Mouse (Mus musculus) ES-E14 (cell line): ENCODE data around the gene Vmn1r218. TPM values are rescaled to one million over a fixed set of nuclear protein-coding genes. Genes with fewer than 3 reads are reported as not detected.
"Not testable (repeated sequence)": the region's sequence is repeated elsewhere in the genome, so short reads cannot be mapped to it uniquely, and the experiment has no call there.

Source experiments
- DNase-seq: peaks from one replicate; pipeline ENCODE4 v3.0.0-alpha.2; 2013; ENCODE audit warnings: low read depth, low spot score
- H3K27ac ChIP-seq: 2 replicates; pipeline ENCODE4 v1.5.1; 2012; ENCODE audit warnings: low read depth, mild to moderate bottlenecking, low read length, moderate library complexity, mixed read lengths; ENCODE audit not compliant: poor library complexity, insufficient read depth, severe bottlenecking
- H3K36me3 ChIP-seq: 2 replicates; pipeline ENCODE4 v1.6.1; 2012; ENCODE audit warnings: mild to moderate bottlenecking, low read length, moderate library complexity, mixed read lengths; ENCODE audit not compliant: control insufficient read depth, poor library complexity, insufficient read depth, severe bottlenecking
- H3K4me1 ChIP-seq, 2 experiments: fragments of 150-350 bp in 1 of 2; sonication (generic) in 1 of 2; 2 replicates each; pipeline ENCODE4 v1.6.1; 2012; ENCODE audit warnings: low read length in 2 of 2, mild to moderate bottlenecking in 1 of 2, mixed read lengths in 1 of 2; ENCODE audit not compliant: control insufficient read depth in 2 of 2, insufficient read depth in 2 of 2, poor library complexity in 1 of 2
- H3K4me3 ChIP-seq, 2 experiments: fragments of 150-350 bp in 1 of 2; sonication (generic) in 1 of 2; 2 replicates each; pipeline ENCODE4 v1.5.1; 2012; ENCODE audit warnings: low read length in 2 of 2, low read depth in 1 of 2, mild to moderate bottlenecking in 1 of 2, mixed read lengths in 1 of 2; ENCODE audit not compliant: insufficient read depth in 1 of 2, poor library complexity in 1 of 2, severe bottlenecking in 1 of 2
- H3K9ac ChIP-seq: 2 replicates; pipeline ENCODE4 v1.6.1; 2012; ENCODE audit warnings: low read depth, mild to moderate bottlenecking, low read length, mixed read lengths; ENCODE audit not compliant: poor library complexity, insufficient read depth, severe bottlenecking
- H3K9me3 ChIP-seq: fragments of 150-350 bp; sonication (generic); 2 replicates; pipeline ENCODE4 v1.6.1; 2012; ENCODE audit warnings: low read depth, mild to moderate bottlenecking, low read length; ENCODE audit not compliant: control insufficient read depth, insufficient read depth
- CHD2 ChIP-seq: IDR thresholded peaks from 2 replicates; pipeline ENCODE4 v1.6.1; 2014; ENCODE audit warnings: mild to moderate bottlenecking, low read depth, low read length, inconsistent platforms
- HCFC1 ChIP-seq: IDR thresholded peaks from 2 replicates; pipeline ENCODE4 v1.6.1; 2012; ENCODE audit warnings: low read length, inconsistent platforms, borderline replicate concordance; ENCODE audit not compliant: insufficient read depth
- MAFK ChIP-seq: IDR thresholded peaks from 2 replicates; pipeline ENCODE4 v1.6.1; 2014; ENCODE audit warnings: mild to moderate bottlenecking, low read depth, low read length, inconsistent platforms; ENCODE audit not compliant: insufficient read depth
- ZC3H11A ChIP-seq: IDR thresholded peaks from 2 replicates; pipeline ENCODE4 v1.6.1; 2012; ENCODE audit warnings: low read depth, mild to moderate bottlenecking, inconsistent platforms, low read length, borderline replicate concordance
- ZNF384 ChIP-seq: IDR thresholded peaks from 2 replicates; pipeline ENCODE4 v1.6.1; 2012; ENCODE audit warnings: low read depth, low read length, inconsistent platforms
- in situ Hi-C, 2 experiments: fragments of 600-800 bp; cut with MboI; formaldehyde crosslinking; loops; one replicate each; pipeline ENCODE4 v1.15.1; 2025; ENCODE audit warnings: low sequenced_read_pairs in 2 of 2, inconsistent platforms in 1 of 2; ENCODE audit not compliant: unreplicated experiment in 2 of 2
- total RNA-seq: library from RNA; depleted of rRNA; stranded (reverse); fragments of 300-350 nt; gene quantifications from 2 replicates; pipeline ENCODE4 v1.2.3, GENCODE M21; 2012; rRNA removed

Vmn1r218 gene
- total RNA-seq, 1 experiment: not detected

DNA sequence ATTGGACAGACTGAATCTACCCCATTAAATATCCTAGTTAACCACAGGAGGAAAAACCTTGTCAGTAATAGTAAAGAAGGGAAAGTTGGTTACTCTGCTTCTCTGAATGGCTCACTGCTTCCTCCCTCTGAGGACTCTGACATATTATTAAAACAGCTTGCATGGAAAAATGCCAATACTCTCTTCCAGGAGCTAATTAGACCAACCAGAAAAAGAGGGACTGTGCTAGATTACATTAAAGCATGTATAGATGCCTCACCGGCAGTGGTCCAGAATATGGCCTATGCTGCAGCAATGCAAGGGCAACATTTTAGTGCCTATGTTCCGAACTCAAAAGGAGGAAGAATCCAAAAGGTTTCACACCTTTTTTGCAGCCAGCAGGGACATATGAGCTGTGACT lies 5.9 kb downstream of the Vmn1r218 start:
- no peaks in the 10 kb centered on the region for H3K4me1 ChIP-seq
- in situ Hi-C loops: no loop called here

DNA sequence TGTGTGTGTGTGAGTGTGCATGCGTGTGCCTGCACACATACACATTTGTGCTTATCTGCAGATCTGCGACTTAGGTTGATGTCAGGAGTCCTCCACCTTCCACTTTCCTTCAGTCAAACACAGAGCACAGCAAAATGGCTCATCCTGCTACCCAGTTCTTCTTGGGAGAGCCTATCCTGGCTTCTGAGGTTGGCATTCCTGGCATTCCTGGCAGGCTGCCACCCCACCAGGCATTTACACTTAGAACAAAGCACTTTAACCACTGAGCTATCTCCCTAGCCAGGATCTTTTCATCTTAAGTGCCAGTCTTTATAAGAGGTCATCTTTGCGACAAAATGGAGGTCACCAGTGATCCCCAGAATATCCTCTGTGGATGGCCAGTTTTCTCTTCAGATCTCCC lies 24.9 kb downstream of the Vmn1r218 start:
- Histone ChIP-seq H3K9ac (no peak overlapping the region), H3K9me3 (no peaks in the 10 kb centered on the region), H3K4me3 (no peak overlapping the region), H3K4me1 (peaks cover 0 to 2% of the 10 kb centered on the region in 2 experiments; a peak in 1 of 4 replicates), H3K36me3 (no peaks in the 10 kb centered on the region), H3K27ac (no peak overlapping the region)
- in situ Hi-C loops: no loop called here
- TF ChIP-seq HCFC1 (no peak), MAFK (no peak), ZC3H11A (no peak), ZNF384 (no peak), CHD2 (no peak)
- peak; percentile 34 for DNase-seq

More for the DNA sequence above, 5.9 kb downstream of the Vmn1r218 start:
- no peak for DNase-seq
- TF ChIP-seq ZNF384: no peak
- no peak overlapping the region for H3K9ac ChIP-seq
- H3K9me3 ChIP-seq: no peaks in the 10 kb centered on the region
- no peak overlapping the region for H3K27ac ChIP-seq
- no peaks in the 10 kb centered on the region for H3K36me3 ChIP-seq
- no peak overlapping the region for H3K4me3 ChIP-seq

GRCm38 (mm10) chr13:23159012-23159411 lies 26.1 kb downstream of the Vmn1r218 start, which contains the start of gene Vmn1r219:
TSS of gene Vmn1r219 (plus strand) at chr13:23159312.
- H3K4me3 ChIP-seq: no peak within 1 kb of the TSS
- DNase-seq: no peak
- no peaks in the 10 kb centered on the region for H3K9me3 ChIP-seq
- TF ChIP-seq CHD2 (no peak), ZNF384 (no peak), MAFK (no peak), ZC3H11A (no peak), HCFC1 (no peak)
- in situ Hi-C loops: no loop called here
- H3K27ac ChIP-seq: no peak within 1 kb of the TSS
- no peak within 1 kb of the TSS for H3K9ac ChIP-seq
- H3K4me1 ChIP-seq: peaks cover 0 to 2% of the 10 kb centered on the region in 2 experiments; a peak in 1 of 4 replicates
- no peaks in the 10 kb centered on the region for H3K36me3 ChIP-seq

DNA sequence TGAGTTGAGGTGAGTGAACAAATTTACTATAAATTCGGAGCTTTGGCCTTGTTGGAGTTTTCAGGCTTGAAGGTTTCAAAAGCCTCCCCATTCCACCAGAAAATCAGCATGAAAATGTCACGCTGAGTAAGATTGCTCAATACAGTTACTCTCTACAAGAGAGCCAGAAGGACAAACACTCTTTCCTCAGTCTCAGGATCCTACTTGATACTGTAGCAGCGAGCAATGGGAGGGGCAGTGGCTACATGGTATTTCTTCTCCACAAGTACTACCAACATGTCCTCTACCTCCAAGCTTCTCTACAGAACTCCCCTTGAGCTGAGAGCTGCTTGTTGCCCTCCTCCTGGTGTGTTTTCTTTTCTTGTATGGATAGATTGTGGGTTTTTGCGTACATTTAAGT lies 33.5 kb downstream of the Vmn1r218 start:
- in situ Hi-C loops, H3K9ac ChIP-seq, H3K36me3 ChIP-seq, H3K27ac ChIP-seq, H3K4me1 ChIP-seq, DNase-seq, H3K4me3 ChIP-seq, H3K9me3 ChIP-seq: not testable (repeated sequence)

GRCm38 (mm10) chr13:23187875-23188274 lies 54.9 kb downstream of the Vmn1r218 start, which contains the start of gene Vmn1r220:
TSS of gene Vmn1r220 (minus strand) at chr13:23187975.
- Histone ChIP-seq H3K4me1 (no peaks in the 10 kb centered on the region), H3K9me3 (no peaks in the 10 kb centered on the region), H3K36me3 (no peaks in the 10 kb centered on the region), H3K9ac (no peak within 1 kb of the TSS), H3K4me3 (no peak within 1 kb of the TSS), H3K27ac (no peak within 1 kb of the TSS)
- DNase-seq: no peak
- TF ChIP-seq ZC3H11A (no peak), MAFK (no peak), HCFC1 (no peak), CHD2 (no peak), ZNF384 (no peak)
- in situ Hi-C loops: no loop called here

Other genes starting within 250 kb of the Vmn1r218 start
- not detected in 2 replicates for gene Vmn1r212, start 248.9 kb upstream of the Vmn1r218 start, total RNA-seq
- not detected in 2 replicates for gene Vmn1r213, start 125.5 kb upstream of the Vmn1r218 start, total RNA-seq
- not detected in 2 replicates for gene Vmn1r214, start 102.7 kb upstream of the Vmn1r218 start, total RNA-seq
- gene Vmn1r215, start 65.1 kb upstream of the Vmn1r218 start, total RNA-seq: not detected in 2 replicates
- gene Vmn1r217, start 14.9 kb upstream of the Vmn1r218 start, total RNA-seq: not detected in 2 replicates
- gene Vmn1r219, start 26.2 kb downstream of the Vmn1r218 start, total RNA-seq: 0.04 and 0.11 TPM in 2 replicates
- gene Vmn1r220, start 54.8 kb downstream of the Vmn1r218 start, total RNA-seq: not detected in 2 replicates
- gene Vmn1r221, start 81.0 kb downstream of the Vmn1r218 start, total RNA-seq: not detected in 2 replicates
- not detected in 2 replicates for gene Vmn1r222, start 102.8 kb downstream of the Vmn1r218 start, total RNA-seq
- not detected in 2 replicates for gene Vmn1r223, start 114.0 kb downstream of the Vmn1r218 start, total RNA-seq
- gene Zfp322a, start 236.1 kb downstream of the Vmn1r218 start, total RNA-seq: 15.8 and 15.9 TPM in 2 replicates